Comparison of ENCODE assay signal across 15 mouse cellular contexts in genomic region chr13:44625792-44626191, GRCm38 (mm10).
"Had no signal": no experiment of that assay in that cellular context is flagged by ENCODE, and none has a peak within 500 bp of the region (broad histone marks: within the 10 kb centered on the region; RNA-seq: fewer than 3 reads in every experiment).

No protein-coding gene starts in this region.

- DNase-seq: liver, postnatal 0 days; lung, adult 2 months; lung, postnatal 14 days; lung, postnatal 36 days; right cerebral cortex, postnatal 14 days; thymus, adult 18-20 months; thymus, postnatal 14 days; thymus, postnatal 36 days had no signal

- H3K9ac ChIP-seq: liver, postnatal 0 days; lung, embryonic 15.5 days; midbrain, embryonic 13.5 days; midbrain, embryonic 15.5 days had no signal

- H3K4me3 ChIP-seq: lung, embryonic 15.5 days; megakaryocyte, embryonic 14.5 days; midbrain, embryonic 13.5 days; midbrain, embryonic 15.5 days had no signal

- H3K9me3 ChIP-seq: lung, embryonic 15.5 days; midbrain, embryonic 13.5 days; midbrain, embryonic 15.5 days had no signal

- ATAC-seq: liver, postnatal 0 days; lung, postnatal 0 days; midbrain, embryonic 13.5 days; midbrain, embryonic 15.5 days had no signal

- H3K27ac ChIP-seq: lung, embryonic 15.5 days; macrophage; midbrain, embryonic 13.5 days; midbrain, embryonic 15.5 days had no signal

- H3K36me3 ChIP-seq: lung, embryonic 15.5 days; midbrain, embryonic 13.5 days; midbrain, embryonic 15.5 days had no signal

- H3K27me3 ChIP-seq: lung, embryonic 15.5 days; midbrain, embryonic 15.5 days had no signal

- H3K4me2 ChIP-seq: lung, embryonic 15.5 days; midbrain, embryonic 11.5 days; midbrain, embryonic 13.5 days; midbrain, embryonic 15.5 days had no signal
